Mouse (Mus musculus) cerebellum, adult 9-10 months (tissue): Measurements from ENCODE around the gene Cyp4f13.

Experiments used
- DNase-seq: peaks from one replicate; pipeline ENCODE4 v3.0.0; 2022

Cyp4f13 gene

GRCm38 (mm10) chr17:32947215-32947914, at the start of gene Cyp4f13:
TSS of gene Cyp4f13 (minus strand) at chr17:32947402.
- DNase-seq, result peak; percentile 93

GRCm38 (mm10) chr17:32992699-32993474, 45.7 kb upstream of the Cyp4f13 start, which contains the start of gene Zfp952:
TSS of gene Zfp952 (plus strand) at chr17:32993129.
- DNase-seq, result peak; percentile 90

GRCm38 (mm10) chr17:32991965-32992698, 44.9 kb upstream of the Cyp4f13 start:
- DNase-seq, result peak; percentile 13

GRCm38 (mm10) chr17:32986301-32986700, 39.1 kb upstream of the Cyp4f13 start:
- no peak for DNase-seq

GRCm38 (mm10) chr17:32981361-32981760, 34.2 kb upstream of the Cyp4f13 start:
- no peak for DNase-seq

- DNase-seq, result peak; percentile 95
These were observed 18.6 kb upstream of the Cyp4f13 start, which contains the start of gene Zfp472 for GRCm38 (mm10) chr17:32965623-32966290. TSS of gene Zfp472 (plus strand) at chr17:32965814.

- DNase-seq, result no peak
These were observed 18.0 kb upstream of the Cyp4f13 start for GRCm38 (mm10) chr17:32965253-32965622.

- peak; percentile 88 for DNase-seq
These were observed 4.2 kb upstream of the Cyp4f13 start for GRCm38 (mm10) chr17:32951441-32951840.

GRCm38 (mm10) chr17:32951006-32951405, 3.8 kb upstream of the Cyp4f13 start:
- no peak for DNase-seq

- no peak for DNase-seq
These were observed 2.9 kb upstream of the Cyp4f13 start for GRCm38 (mm10) chr17:32950136-32950535.

- DNase-seq, result no peak
These were observed 486 bp downstream of the Cyp4f13 start for GRCm38 (mm10) chr17:32946716-32947115.

GRCm38 (mm10) chr17:32944402-32945035, 2.7 kb downstream of the Cyp4f13 start:
- DNase-seq, result no peak

- no peak for DNase-seq
These were observed 3.5 kb downstream of the Cyp4f13 start for GRCm38 (mm10) chr17:32943661-32944060.

GRCm38 (mm10) chr17:32939831-32940230, 7.4 kb downstream of the Cyp4f13 start:
- no peak for DNase-seq

- no peak for DNase-seq
These were observed 19.4 kb downstream of the Cyp4f13 start for GRCm38 (mm10) chr17:32927803-32928202.

- DNase-seq, result peak; percentile 70
These were observed 22.4 kb downstream of the Cyp4f13 start for GRCm38 (mm10) chr17:32924658-32925312.

GRCm38 (mm10) chr17:32923681-32924080, 23.5 kb downstream of the Cyp4f13 start:
- no peak for DNase-seq

- no peak for DNase-seq
These were observed 28.1 kb downstream of the Cyp4f13 start for GRCm38 (mm10) chr17:32919123-32919522.

- peak; percentile 60 for DNase-seq
These were observed 30.1 kb downstream of the Cyp4f13 start, which contains the start of gene Cyp4f14 for GRCm38 (mm10) chr17:32917131-32917530. TSS of gene Cyp4f14 (minus strand) at chr17:32917342.

GRCm38 (mm10) chr17:32916075-32916474, 31.1 kb downstream of the Cyp4f13 start:
- no peak for DNase-seq

- DNase-seq, result no peak
These were observed 41.0 kb downstream of the Cyp4f13 start for GRCm38 (mm10) chr17:32906172-32906571.

- DNase-seq, result peak; percentile 55
These were observed 42.0 kb downstream of the Cyp4f13 start for GRCm38 (mm10) chr17:32905239-32905638.
